Mouse (Mus musculus): ENCODE measurements around the gene Doc2a. TPM values are rescaled to one million over a fixed set of nuclear protein-coding genes. Genes with fewer than 3 reads are reported as not detected.

Doc2a gene
- total and polyA plus RNA-seq, 3 experiments = 2.3 TPM; not detected in 2

DNA sequence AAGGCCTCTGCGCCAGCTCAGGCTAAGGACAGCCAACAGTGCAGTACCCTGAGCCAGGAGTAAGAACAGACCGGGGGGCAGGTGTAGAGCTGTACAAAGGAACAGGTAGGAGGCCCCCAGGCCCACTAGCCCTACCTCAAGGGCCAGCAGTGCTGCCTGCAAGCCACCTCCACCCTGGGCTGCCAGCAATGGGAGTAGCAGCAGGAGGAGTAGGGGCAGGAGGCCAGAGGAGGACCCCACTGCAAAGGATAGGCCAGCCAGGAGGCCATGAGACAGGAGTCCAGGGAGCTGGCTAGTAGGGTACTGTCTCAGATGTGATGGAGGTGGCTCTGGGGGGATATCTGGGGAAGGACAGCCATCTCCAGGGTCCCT is 23.3 kb downstream of the Doc2a start:
- TF ChIP-seq BHLHE40 (IDR thresholded peaks at IDR 0.05; ENCODE audit: borderline replicate concordance, low read depth, low read length) = no peak
- H3K36me3 ChIP-seq (ENCODE audit: control insufficient read depth in 1 of 2, insufficient read depth in 2 of 2, low read length in 2 of 2) = peaks cover 4 to 14% of the 10 kb centered on the region in 2 experiments; a peak in 3 of 4 replicates
- H3K27ac ChIP-seq (ENCODE audit: control insufficient read depth, low read depth, low read length) = no peak overlapping the region
- DNase-seq (ENCODE audit: low read depth, low spot score) = no peak
- no peak overlapping the region for H3K4me3 ChIP-seq (ENCODE audit: control insufficient read depth in 1 of 2, insufficient read depth in 1 of 2, low read depth in 2 of 2, low read length in 2 of 2)
- no peak overlapping the region for H3K9ac ChIP-seq (ENCODE audit: control insufficient read depth, low read depth, low read length, poor library complexity, severe bottlenecking)
- no peaks in the 10 kb centered on the region for H3K27me3 ChIP-seq (ENCODE audit: control insufficient read depth in 1 of 2, insufficient read depth in 2 of 2, low read length in 2 of 2)
- H3K79me2 ChIP-seq (ENCODE audit: control insufficient read depth, insufficient read depth, low read length, poor library complexity) = no peaks in the 10 kb centered on the region
- H3K9me3 ChIP-seq (replicated peaks; ENCODE audit: insufficient read depth, low read length) = no peaks in the 10 kb centered on the region
- no peaks in the 10 kb centered on the region for H3K4me1 ChIP-seq (ENCODE audit: control insufficient read depth in 1 of 2, insufficient read depth in 2 of 2, low read length in 2 of 2)

DNA sequence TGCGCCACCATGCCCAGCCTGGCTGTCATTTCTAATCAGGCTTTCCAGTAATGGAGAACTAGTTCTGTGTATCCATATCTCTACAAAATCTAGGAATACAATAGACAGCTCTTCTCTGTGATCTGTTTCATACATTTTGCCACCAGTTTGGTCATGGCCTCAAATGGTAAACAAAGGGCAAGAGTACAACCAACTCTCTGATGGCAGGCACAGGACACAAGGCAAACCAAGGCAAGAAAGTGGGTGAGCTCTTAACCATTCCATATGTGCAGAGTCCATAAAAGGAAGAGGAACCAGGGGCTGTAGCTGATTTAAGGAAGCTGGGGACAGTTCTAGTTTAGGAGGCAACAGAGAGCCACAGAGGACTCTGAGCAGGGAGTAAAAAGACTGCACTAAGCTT is 30.0 kb downstream of the Doc2a start:
- Histone ChIP-seq H3K27ac (ENCODE audit: control insufficient read depth, low read depth, low read length) (no peak overlapping the region), H3K9ac (ENCODE audit: control insufficient read depth, low read depth, low read length, poor library complexity, severe bottlenecking) (no peak overlapping the region), H3K4me1 (ENCODE audit: control insufficient read depth in 1 of 2, insufficient read depth in 2 of 2, low read length in 2 of 2) (peaks cover 0 to 5% of the 10 kb centered on the region in 2 experiments; a peak in 1 of 4 replicates), H3K36me3 (ENCODE audit: control insufficient read depth in 1 of 2, insufficient read depth in 2 of 2, low read length in 2 of 2) (peaks cover 9 to 21% of the 10 kb centered on the region in 2 experiments), H3K79me2 (ENCODE audit: control insufficient read depth, insufficient read depth, low read length, poor library complexity) (peaks cover 10% of the 10 kb centered on the region), H3K9me3 (replicated peaks; ENCODE audit: insufficient read depth, low read length) (no peaks in the 10 kb centered on the region), H3K4me3 (ENCODE audit: control insufficient read depth in 1 of 2, insufficient read depth in 1 of 2, low read depth in 2 of 2, low read length in 2 of 2) (no peak overlapping the region), H3K27me3 (ENCODE audit: control insufficient read depth in 1 of 2, insufficient read depth in 2 of 2, low read length in 2 of 2) (no peaks in the 10 kb centered on the region)
- no peak for TF ChIP-seq TBP (IDR thresholded peaks at IDR 0.05; ENCODE audit: low read depth, low read length)
- no peak for TF ChIP-seq SIN3A (IDR thresholded peaks at IDR 0.05; ENCODE audit: low read length)
- no peak for TF ChIP-seq ZMIZ1 (IDR thresholded peaks at IDR 0.05; ENCODE audit: low read depth, low read length)
- no peak for TF ChIP-seq POLR2AphosphoS2 (IDR thresholded peaks at IDR 0.05; ENCODE audit: low read length)
- TF ChIP-seq MAZ (IDR thresholded peaks at IDR 0.05; ENCODE audit: low read depth, low read length) = no peak
- TF ChIP-seq USF2 (IDR thresholded peaks at IDR 0.05; ENCODE audit: borderline replicate concordance in 1 of 2, insufficient read depth in 1 of 2, low read depth in 1 of 2, low read length in 2 of 2) = no peak
- no peak for TF ChIP-seq JUND (IDR thresholded peaks at IDR 0.05; ENCODE audit: low read depth, low read length)
- TF ChIP-seq ETS1 (IDR thresholded peaks at IDR 0.05; ENCODE audit: low read depth, low read length) = no peak
- no peak for TF ChIP-seq NELFE (IDR thresholded peaks at IDR 0.05; ENCODE audit: low read depth, low read length)
- TF ChIP-seq BHLHE40 (IDR thresholded peaks at IDR 0.05; ENCODE audit: borderline replicate concordance, low read depth, low read length) = no peak
- DNase-seq (ENCODE audit: low read depth, low spot score) = no peak

DNA sequence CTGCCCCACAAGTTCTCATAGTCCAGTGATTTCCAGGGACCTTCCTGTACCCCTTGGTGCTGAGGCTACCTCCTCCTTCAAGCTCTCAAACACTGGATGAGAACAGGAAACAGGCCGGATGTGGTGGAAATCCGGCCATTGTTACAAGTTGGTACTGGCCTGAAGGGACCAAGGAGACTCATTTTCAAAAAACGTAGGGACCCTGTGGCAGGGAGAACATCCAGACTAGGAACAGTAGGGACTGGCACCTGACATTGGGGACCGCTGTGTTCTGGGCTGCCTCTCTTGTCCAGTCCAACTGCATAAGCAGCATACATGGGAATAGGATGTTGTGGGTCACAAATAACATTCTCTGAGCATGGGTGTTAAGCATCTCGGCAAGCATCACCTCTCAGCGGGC is 33.8 kb downstream of the Doc2a start:
- peaks cover 0 to 27% of the 10 kb centered on the region in 2 experiments; a peak in 3 of 4 replicates for H3K4me1 ChIP-seq (ENCODE audit: control insufficient read depth in 1 of 2, insufficient read depth in 2 of 2, low read length in 2 of 2)
- peaks cover 31% of the 10 kb centered on the region for H3K79me2 ChIP-seq (ENCODE audit: control insufficient read depth, insufficient read depth, low read length, poor library complexity)
- H3K27ac ChIP-seq (ENCODE audit: control insufficient read depth, low read depth, low read length) = no peak overlapping the region
- no peaks in the 10 kb centered on the region for H3K9me3 ChIP-seq (replicated peaks; ENCODE audit: insufficient read depth, low read length)
- no peak overlapping the region for H3K9ac ChIP-seq (ENCODE audit: control insufficient read depth, low read depth, low read length, poor library complexity, severe bottlenecking)
- peaks cover 9 to 18% of the 10 kb centered on the region in 2 experiments for H3K36me3 ChIP-seq (ENCODE audit: control insufficient read depth in 1 of 2, insufficient read depth in 2 of 2, low read length in 2 of 2)
- DNase-seq (ENCODE audit: low read depth, low spot score) = no peak
- H3K27me3 ChIP-seq (ENCODE audit: control insufficient read depth in 1 of 2, insufficient read depth in 2 of 2, low read length in 2 of 2) = no peaks in the 10 kb centered on the region
- H3K4me3 ChIP-seq (ENCODE audit: control insufficient read depth in 1 of 2, insufficient read depth in 1 of 2, low read depth in 2 of 2, low read length in 2 of 2) = no peak overlapping the region
- TF ChIP-seq SIN3A (IDR thresholded peaks at IDR 0.05; ENCODE audit: low read length) (no peak), MXI1 (IDR thresholded peaks at IDR 0.05; ENCODE audit: low read depth, low read length) (no peak), MAZ (IDR thresholded peaks at IDR 0.05; ENCODE audit: low read depth, low read length) (no peak), HCFC1 (IDR thresholded peaks at IDR 0.05; ENCODE audit: low read depth, low read length) (no peak), TCF12 (IDR thresholded peaks at IDR 0.05; ENCODE audit: low read depth, low read length) (no peak), TAL1 (IDR thresholded peaks at IDR 0.05; ENCODE audit: low read length) (no peak), CHD1 (IDR thresholded peaks at IDR 0.05; ENCODE audit: low read depth, low read length) (no peak), UBTF (IDR thresholded peaks at IDR 0.05; ENCODE audit: borderline replicate concordance, insufficient read depth, low read depth, low read length) (no peak), USF2 (IDR thresholded peaks at IDR 0.05; ENCODE audit: borderline replicate concordance in 1 of 2, insufficient read depth in 1 of 2, low read depth in 1 of 2, low read length in 2 of 2) (no peak), ELF1 (IDR thresholded peaks at IDR 0.05; ENCODE audit: low read depth, low read length) (no peak), E2F4 (IDR thresholded peaks at IDR 0.05; ENCODE audit: borderline replicate concordance, low read depth, low read length) (no peak), ZNF384 (IDR thresholded peaks at IDR 0.05; ENCODE audit: low read depth, low read length) (no peak), ZC3H11A (IDR thresholded peaks at IDR 0.05; ENCODE audit: low read depth, low read length) (no peak), POLR2AphosphoS2 (IDR thresholded peaks at IDR 0.05; ENCODE audit: low read length) (no peak), JUND (IDR thresholded peaks at IDR 0.05; ENCODE audit: low read depth, low read length) (no peak)

Measured in MEL (cell line).